Mouse (Mus musculus) brain, embryonic 18.5 days (tissue): ENCODE measurements at regions not wholly inside any gene's neighbourhood (a gene's known extent, or its start where the extent isn't known, plus 50 kb on each side); places are given as distances from the start of the nearest gene placed in this dataset.

Experiments
- DNase-seq: peaks from one replicate; pipeline ENCODE4 v3.0.0-alpha.2; 2012; ENCODE audit warnings: low read depth, low spot score

DNA sequence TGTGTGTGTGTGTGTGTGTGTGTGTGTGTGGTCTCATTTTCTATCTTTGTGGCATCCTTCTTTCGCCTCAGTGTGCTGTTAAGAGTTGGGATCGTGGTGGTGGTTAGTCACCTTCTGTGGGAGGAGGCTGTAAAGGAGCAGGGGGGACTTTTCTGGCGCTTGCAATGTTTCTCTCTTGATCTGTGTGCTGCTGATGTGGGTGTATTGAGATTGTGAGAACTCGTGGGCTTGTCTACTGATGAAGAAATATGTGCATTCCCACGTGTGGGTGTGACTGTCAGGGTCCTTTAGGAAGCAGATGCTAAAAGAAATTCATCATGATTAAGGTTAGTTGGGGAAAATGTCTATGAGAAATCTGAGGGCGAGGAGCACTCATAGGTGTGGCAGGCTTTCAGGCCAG, 1422.4 kb upstream of the Gm6569 start:
- no peak for DNase-seq
